Mouse (Mus musculus) intestine, embryonic 16.5 days (tissue): ENCODE results near the gene Asna1. TPM values are rescaled to one million over a fixed set of nuclear protein-coding genes. Genes with fewer than 3 reads are reported as not detected.
A peak's percentile ranks its signal among the peaks of the same experiment; 100 is the strongest.

Experiments used
- ATAC-seq: fragments of 200-750 bp; cut with Nextera tagmentation; 2 replicates; pipeline ENCODE4 v1.8.0; 2017; ENCODE audit warnings: moderate TSS enrichment, moderate library complexity
- H3K27ac ChIP-seq: fragments of 300-500 bp; sonication (generic); 2 replicates; pipeline ENCODE4 v1.5.1; 2014; ENCODE audit warnings: mild to moderate bottlenecking, low read length
- H3K27me3 ChIP-seq: fragments of 300-500 bp; sonication (generic); replicated peaks from 2 replicates; pipeline ENCODE4 v1.6.1; 2014; ENCODE audit warnings: low read length, control low read depth, mixed read lengths; ENCODE audit not compliant: control insufficient read depth, insufficient read depth
- H3K36me3 ChIP-seq: fragments of 300-500 bp; sonication (generic); 2 replicates; pipeline ENCODE4 v1.6.1; 2014; ENCODE audit warnings: low read length, control low read depth; ENCODE audit not compliant: control insufficient read depth, insufficient read depth
- H3K4me1 ChIP-seq: fragments of 300-500 bp; sonication (generic); 2 replicates; pipeline ENCODE4 v1.6.1; 2014; ENCODE audit warnings: low read length, control low read depth, mixed read lengths; ENCODE audit not compliant: control insufficient read depth, insufficient read depth
- H3K4me2 ChIP-seq: fragments of 300-500 bp; sonication (generic); 2 replicates; pipeline ENCODE4 v1.6.1; 2014; ENCODE audit warnings: low read depth, low read length, control low read depth
- H3K4me3 ChIP-seq: fragments of 300-500 bp; sonication (generic); 2 replicates; pipeline ENCODE4 v1.5.1; 2014; ENCODE audit warnings: mild to moderate bottlenecking, low read length
- H3K9ac ChIP-seq: fragments of 300-500 bp; sonication (generic); 2 replicates; pipeline ENCODE4 v1.6.1; 2014; ENCODE audit warnings: low read depth, low read length
- H3K9me3 ChIP-seq: fragments of 300-500 bp; sonication (generic); 2 replicates; pipeline ENCODE4 v1.6.1; 2016; ENCODE audit warnings: low read length, control low read depth; ENCODE audit not compliant: control insufficient read depth
- WGBS: fragments of 180-500 bp; shearing (Covaris S2); extraction: QIAGEN DNeasy Blood & Tissue Kit; methylation state at CpG from one replicate; pipeline ENCODE4 v1.1.7; 2014; 5-methylcytosine and 5-hydroxymethylcytosine counted together
- polyA plus RNA-seq: library from polyadenylated mRNA; unstranded; fragments of >200 nt; fragmentation: Nextera tagmentation; extraction: Ambion mirVana; gene quantifications from 2 replicates; pipeline ENCODE4 v1.2.1, GENCODE M21; 2015

Asna1 gene
- 139 and 144 TPM in 2 replicates for polyA plus RNA-seq

- peak within 1 kb of the TSS; percentile 67 for H3K4me3 ChIP-seq
- peak within 1 kb of the TSS; percentile 79 for H3K27ac ChIP-seq
- H3K27me3 ChIP-seq: no peaks in the 10 kb centered on the region
- H3K9me3 ChIP-seq: no peaks in the 10 kb centered on the region
- peaks cover 9% of the 10 kb centered on the region for H3K36me3 ChIP-seq
- peak; percentile 89 for ATAC-seq
- H3K4me1 ChIP-seq: peaks cover 33% of the 10 kb centered on the region
- 4% methylated on average over 30 of the region's 30 CpGs for WGBS
- H3K4me2 ChIP-seq: peak within 1 kb of the TSS; percentile 81
- peak within 1 kb of the TSS; percentile 73 for H3K9ac ChIP-seq
These were observed at the start of gene Asna1 for GRCm38 (mm10) chr8:85025098-85025932. Gene Asna1, minus strand, starts transcription at chr8:85025281.

- Histone ChIP-seq H3K27ac (no peak overlapping the region), H3K4me3 (no peak overlapping the region), H3K27me3 (no peaks in the 10 kb centered on the region), H3K9ac (no peak overlapping the region), H3K9me3 (no peaks in the 10 kb centered on the region), H3K4me1 (peaks cover 16% of the 10 kb centered on the region), H3K4me2 (no peak overlapping the region), H3K36me3 (0 out of 2 replicates have a peak, but pooled peaks cover 2% of the 10 kb centered on the region)
- 85% methylated on average over 10 of the region's 10 CpGs for WGBS
- ATAC-seq: no peak
These were observed 49.5 kb upstream of the Asna1 start for GRCm38 (mm10) chr8:85074617-85075016.

GRCm38 (mm10) chr8:85074167-85074566, 49.1 kb upstream of the Asna1 start:
- 76% methylated on average over 10 of the region's 10 CpGs for WGBS
- H3K36me3 ChIP-seq: 0 out of 2 replicates have a peak, but pooled peaks cover 2% of the 10 kb centered on the region

GRCm38 (mm10) chr8:85073041-85073612, 48.0 kb upstream of the Asna1 start:
- Histone ChIP-seq H3K27me3 (no peaks in the 10 kb centered on the region), H3K27ac (no peak overlapping the region), H3K36me3 (0 out of 2 replicates have a peak, but pooled peaks cover 2% of the 10 kb centered on the region), H3K4me3 (no peak overlapping the region), H3K4me2 (no peak overlapping the region), H3K4me1 (peaks cover 13% of the 10 kb centered on the region; the same call in 1 of the 2 replicates), H3K9ac (0 out of 2 replicates have a peak overlapping the region, but pooled peaks have one; percentile 4), H3K9me3 (no peaks in the 10 kb centered on the region)
- WGBS: 89% methylated on average over 15 of the region's 15 CpGs
- ATAC-seq: no peak

More at GRCm38 (mm10) chr8:85074167-85074566, 49.1 kb upstream of the Asna1 start:
- Histone ChIP-seq H3K27ac (no peak overlapping the region), H3K27me3 (no peaks in the 10 kb centered on the region), H3K9me3 (no peaks in the 10 kb centered on the region), H3K4me2 (no peak overlapping the region), H3K4me1 (peaks cover 13% of the 10 kb centered on the region; the same call in 1 of the 2 replicates), H3K4me3 (no peak overlapping the region), H3K9ac (no peak overlapping the region)
- ATAC-seq: no peak

- H3K27ac ChIP-seq: peak overlapping the region; percentile 97
- peak overlapping the region; percentile 85 for H3K4me2 ChIP-seq
- no peaks in the 10 kb centered on the region for H3K9me3 ChIP-seq
- 0 out of 2 replicates have a peak, but pooled peaks cover 2% of the 10 kb centered on the region for H3K36me3 ChIP-seq
- no peaks in the 10 kb centered on the region for H3K27me3 ChIP-seq
- H3K9ac ChIP-seq: peak overlapping the region; percentile 87
- H3K4me1 ChIP-seq: peaks cover 13% of the 10 kb centered on the region; the same call in 1 of the 2 replicates
- 33% methylated on average over 9 of the region's 9 CpGs for WGBS
- ATAC-seq: peak; percentile 7; the same call in 1 of the 2 replicates
- H3K4me3 ChIP-seq: peak overlapping the region; percentile 91
These were observed 47.4 kb upstream of the Asna1 start for GRCm38 (mm10) chr8:85072364-85072929.

- Histone ChIP-seq H3K9me3 (no peaks in the 10 kb centered on the region), H3K4me1 (peaks cover 13% of the 10 kb centered on the region; the same call in 1 of the 2 replicates), H3K27me3 (no peaks in the 10 kb centered on the region), H3K36me3 (0 out of 2 replicates have a peak, but pooled peaks cover 2% of the 10 kb centered on the region), H3K27ac (peak within 1 kb of the TSS; percentile 97), H3K4me2 (peak within 1 kb of the TSS; percentile 85), H3K9ac (peak within 1 kb of the TSS; percentile 87), H3K4me3 (peak within 1 kb of the TSS; percentile 91)
- WGBS: under 1% methylated on average over 68 of the region's 68 CpGs
- ATAC-seq: peak; percentile 93
These were observed 46.6 kb upstream of the Asna1 start, which contains the start of gene Dhps for GRCm38 (mm10) chr8:85071514-85072281. Gene Dhps, plus strand, starts transcription at chr8:85071757.

GRCm38 (mm10) chr8:85071041-85071440, 46.0 kb upstream of the Asna1 start:
- Histone ChIP-seq H3K4me3 (peak overlapping the region; percentile 91), H3K9me3 (no peaks in the 10 kb centered on the region), H3K9ac (peak overlapping the region; percentile 87), H3K27me3 (no peaks in the 10 kb centered on the region), H3K4me2 (peak overlapping the region; percentile 50), H3K4me1 (peaks cover 13% of the 10 kb centered on the region; the same call in 1 of the 2 replicates), H3K27ac (peak overlapping the region; percentile 97), H3K36me3 (peaks cover 2% of the 10 kb centered on the region; the same call in 1 of the 2 replicates)
- ATAC-seq: peak; percentile 25; the same call in 1 of the 2 replicates
- 73% methylated on average over 5 of the region's 5 CpGs for WGBS

GRCm38 (mm10) chr8:85067982-85068381, 42.9 kb upstream of the Asna1 start, which contains the start of gene Gm5741:
Gene Gm5741, minus strand, starts transcription at chr8:85067982.
- no peak within 1 kb of the TSS for H3K4me3 ChIP-seq
- ATAC-seq: no peak
- no peak within 1 kb of the TSS for H3K27ac ChIP-seq
- H3K27me3 ChIP-seq: no peaks in the 10 kb centered on the region
- H3K36me3 ChIP-seq: no peaks in the 10 kb centered on the region; the same call in 1 of the 2 replicates
- no peaks in the 10 kb centered on the region for H3K9me3 ChIP-seq
- H3K4me1 ChIP-seq: peaks cover 11% of the 10 kb centered on the region; the same call in 1 of the 2 replicates
- no peak within 1 kb of the TSS for H3K4me2 ChIP-seq
- no peak within 1 kb of the TSS for H3K9ac ChIP-seq
